Mouse (Mus musculus): ENCODE measurements around the gene Vsir. TPM values are rescaled to one million over a fixed set of nuclear protein-coding genes. Genes with fewer than 3 reads are reported as not detected.

Vsir gene
- polyA plus RNA-seq, 1 experiment from 2014 or later: 1.9 TPM

DNA sequence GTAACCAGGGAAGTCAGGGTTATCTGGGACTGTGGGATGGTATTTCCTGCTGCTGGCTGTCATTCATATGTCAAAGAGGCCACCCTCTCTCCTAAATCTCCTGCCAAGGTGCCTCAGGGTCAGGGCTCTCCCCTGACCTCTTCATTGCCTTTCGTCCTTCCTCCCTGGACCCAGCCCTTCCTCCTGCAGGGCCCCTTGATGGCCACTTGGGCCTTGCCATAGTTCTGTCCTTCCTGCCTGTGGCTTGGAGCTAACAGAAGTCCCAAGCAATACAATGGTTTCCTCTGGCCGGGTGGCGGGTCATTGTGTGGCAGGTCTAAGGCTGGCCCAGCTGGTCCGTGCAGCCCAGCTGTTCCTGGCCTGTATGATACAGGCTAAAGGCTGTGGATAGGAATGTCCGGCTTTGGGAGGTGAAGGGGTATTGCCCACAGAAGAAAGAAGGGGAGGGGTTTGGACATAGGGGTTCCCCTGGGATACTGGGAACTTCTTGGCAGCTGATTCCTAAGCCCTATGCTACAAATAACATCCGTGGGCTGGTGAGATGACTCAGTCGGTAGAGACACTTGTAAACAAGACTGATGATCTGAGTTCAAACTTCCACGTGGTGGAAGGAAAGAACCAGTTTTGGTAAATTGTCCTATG, 27.4 kb downstream of the Vsir start:
- H3K27me3 ChIP-seq (replicated peaks; ENCODE audit: control insufficient read depth, insufficient read depth, low read length): no peaks in the 10 kb centered on the region
- WGBS: 71% methylated on average over 8 of the region's 8 CpGs

DNA sequence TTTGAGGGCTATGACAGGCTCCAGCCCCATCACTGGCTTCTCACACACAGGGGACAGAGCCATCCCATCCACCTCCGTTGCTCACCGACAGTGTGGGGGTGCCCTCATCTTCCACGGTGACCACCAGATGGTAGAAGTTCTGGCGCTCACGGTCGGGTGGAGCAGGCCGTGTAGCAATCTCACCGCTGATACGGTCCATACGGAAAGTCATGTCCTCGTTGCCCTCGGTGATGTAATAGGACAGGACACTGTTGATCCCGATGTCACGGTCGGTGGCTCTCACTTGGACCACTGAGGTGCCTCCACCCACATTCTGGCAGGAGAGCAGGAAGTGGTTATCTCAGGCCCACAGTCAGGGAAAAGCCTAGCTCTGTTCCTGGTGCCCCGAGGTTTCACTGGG, 30.1 kb downstream of the Vsir start:
- no peak for ATAC-seq
- Histone ChIP-seq H3K9me3 (ENCODE audit: control insufficient read depth, low read length) (no peaks in the 10 kb centered on the region), H3K4me1 (replicated peaks; ENCODE audit: control insufficient read depth, insufficient read depth, low read length) (no peaks in the 10 kb centered on the region), H3K27ac (ENCODE audit: low read length) (no peak overlapping the region), H3K4me2 (ENCODE audit: low read length) (no peak overlapping the region), H3K36me3 (ENCODE audit: control insufficient read depth, insufficient read depth) (no peaks in the 10 kb centered on the region), H3K4me3 (replicated peaks; ENCODE audit: low read length) (no peak overlapping the region), H3K9ac (replicated peaks; ENCODE audit: low read depth, low read length) (no peak overlapping the region), H3K27me3 (replicated peaks; ENCODE audit: control insufficient read depth, insufficient read depth, low read length) (no peaks in the 10 kb centered on the region)
- 93% methylated on average over 16 of the region's 16 CpGs for WGBS

More for the DNA sequence above, 27.4 kb downstream of the Vsir start:
- Histone ChIP-seq H3K9ac (replicated peaks; ENCODE audit: low read depth, low read length) (no peak overlapping the region), H3K36me3 (ENCODE audit: control insufficient read depth, insufficient read depth) (no peaks in the 10 kb centered on the region), H3K4me3 (replicated peaks; ENCODE audit: low read length) (no peak overlapping the region), H3K9me3 (ENCODE audit: control insufficient read depth, low read length) (no peaks in the 10 kb centered on the region), H3K4me2 (ENCODE audit: low read length) (no peak overlapping the region), H3K27ac (ENCODE audit: low read length) (no peak overlapping the region), H3K4me1 (replicated peaks; ENCODE audit: control insufficient read depth, insufficient read depth, low read length) (peaks cover 9% of the 10 kb centered on the region; the same call in 1 of the 2 replicates)
- ATAC-seq: no peak

DNA sequence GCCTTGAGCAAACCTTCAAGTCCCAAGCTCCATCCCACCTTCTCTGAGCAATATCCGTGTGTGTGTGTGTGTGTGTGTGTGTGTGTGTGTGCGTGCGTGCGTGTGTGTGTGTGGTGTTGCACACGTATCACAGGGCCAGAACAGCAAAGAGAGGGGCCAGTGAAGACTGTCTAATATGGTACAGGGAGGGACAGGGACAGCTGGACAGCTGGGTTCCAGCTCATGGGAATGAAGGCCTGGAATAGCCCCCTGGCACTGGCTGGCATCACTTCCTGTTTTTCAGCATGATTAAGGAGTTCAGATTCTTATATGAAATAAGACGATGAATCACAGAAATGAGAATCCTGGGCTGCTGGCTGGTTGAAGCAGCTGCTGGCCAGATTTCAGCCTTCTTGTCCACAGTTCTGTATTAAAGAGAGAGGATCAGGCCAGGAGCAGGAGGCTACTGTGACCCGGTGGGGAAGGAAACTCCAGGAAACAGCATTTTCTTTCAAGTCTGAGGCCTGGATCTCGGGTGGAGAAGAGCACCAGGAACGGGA, 32.8 kb downstream of the Vsir start:
- 74% methylated on average over 9 of the region's 9 CpGs for WGBS
- H3K4me3 ChIP-seq (replicated peaks; ENCODE audit: low read length): no peak overlapping the region
- H3K4me1 ChIP-seq (replicated peaks; ENCODE audit: control insufficient read depth, insufficient read depth, low read length): no peaks in the 10 kb centered on the region
- no peaks in the 10 kb centered on the region for H3K27me3 ChIP-seq (replicated peaks; ENCODE audit: control insufficient read depth, insufficient read depth, low read length)
- no peak for ATAC-seq
- H3K9ac ChIP-seq (replicated peaks; ENCODE audit: low read depth, low read length): no peak overlapping the region
- no peaks in the 10 kb centered on the region for H3K36me3 ChIP-seq (ENCODE audit: control insufficient read depth, insufficient read depth)
- H3K27ac ChIP-seq (ENCODE audit: low read length): no peak overlapping the region
- no peaks in the 10 kb centered on the region for H3K9me3 ChIP-seq (ENCODE audit: control insufficient read depth, low read length)
- no peak overlapping the region for H3K4me2 ChIP-seq (ENCODE audit: low read length)

DNA sequence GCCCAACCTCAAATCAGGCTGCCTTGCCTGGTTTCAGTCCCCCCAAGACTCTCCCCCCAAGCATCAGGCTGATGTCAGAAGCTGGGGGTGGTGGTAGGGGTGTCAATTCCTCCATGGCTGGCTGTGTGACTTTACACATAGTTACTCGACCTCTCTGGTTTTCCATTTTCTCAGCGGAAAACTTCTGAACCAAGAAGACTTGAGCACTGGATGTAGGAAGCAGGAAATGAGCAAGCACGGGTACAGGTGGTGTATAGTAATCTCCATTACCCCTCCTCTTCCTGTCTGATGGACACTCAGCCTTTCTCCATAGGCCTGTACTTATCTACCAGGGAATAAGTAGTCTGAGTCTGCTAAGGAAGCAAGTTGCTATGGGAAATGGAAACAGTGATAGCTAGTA, 33.6 kb downstream of the Vsir start:
- no peaks in the 10 kb centered on the region for H3K4me1 ChIP-seq (replicated peaks; ENCODE audit: control insufficient read depth, insufficient read depth, low read length)
- no peak overlapping the region for H3K4me3 ChIP-seq (replicated peaks; ENCODE audit: low read length)
- H3K36me3 ChIP-seq (ENCODE audit: control insufficient read depth, insufficient read depth): no peaks in the 10 kb centered on the region
- H3K27ac ChIP-seq (ENCODE audit: low read length): no peak overlapping the region
- ATAC-seq: no peak
- H3K9me3 ChIP-seq (ENCODE audit: control insufficient read depth, low read length): no peaks in the 10 kb centered on the region
- H3K4me2 ChIP-seq (ENCODE audit: low read length): no peak overlapping the region
- no peak overlapping the region for H3K9ac ChIP-seq (replicated peaks; ENCODE audit: low read depth, low read length)
- no peaks in the 10 kb centered on the region for H3K27me3 ChIP-seq (replicated peaks; ENCODE audit: control insufficient read depth, insufficient read depth, low read length)
- WGBS: 78% methylated on average over 3 of the region's 3 CpGs

DNA sequence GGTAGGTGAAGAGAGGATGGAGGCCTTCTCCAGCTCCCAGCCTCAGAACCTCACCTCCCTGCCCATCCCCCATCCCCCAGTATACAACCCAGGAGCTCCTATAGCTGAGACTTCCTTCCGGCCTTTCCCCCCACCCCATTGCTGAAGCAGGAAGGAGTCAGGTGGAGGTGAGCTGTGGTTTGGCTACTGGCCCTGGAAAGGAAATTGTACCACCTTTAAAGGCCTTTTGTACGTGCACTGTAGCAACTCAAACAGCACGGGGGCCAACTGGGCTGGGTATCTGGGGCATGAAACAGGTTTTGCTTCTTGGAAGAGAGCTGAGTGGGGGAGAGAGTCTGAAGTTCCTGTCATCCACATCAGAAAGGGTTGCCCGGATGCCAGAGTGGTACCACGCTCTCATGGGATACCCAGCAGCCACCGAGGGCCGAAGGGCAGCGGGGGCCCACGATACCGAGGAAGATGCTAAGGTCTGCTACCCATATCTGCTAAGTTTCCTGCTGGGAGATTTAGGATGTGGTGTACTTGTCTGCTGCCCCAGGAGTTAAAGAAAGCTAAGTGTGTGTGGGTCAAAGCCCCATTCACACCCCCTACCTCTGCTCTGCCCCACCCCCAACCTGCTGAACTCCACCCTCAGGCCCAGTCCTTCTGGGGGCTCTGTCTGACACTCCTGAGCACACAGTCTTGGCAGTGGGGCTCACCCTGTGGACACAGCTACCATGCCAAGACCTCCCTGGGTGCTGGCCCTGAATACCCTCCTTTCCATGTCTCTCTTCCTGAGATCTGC, 34.7 kb downstream of the Vsir start:
- no peak for ATAC-seq
- 70% methylated on average over 10 of the region's 10 CpGs for WGBS
- Histone ChIP-seq H3K9ac (replicated peaks; ENCODE audit: low read depth, low read length) (no peak overlapping the region), H3K9me3 (ENCODE audit: control insufficient read depth, low read length) (no peaks in the 10 kb centered on the region), H3K27ac (ENCODE audit: low read length) (no peak overlapping the region), H3K4me1 (replicated peaks; ENCODE audit: control insufficient read depth, insufficient read depth, low read length) (no peaks in the 10 kb centered on the region), H3K27me3 (replicated peaks; ENCODE audit: control insufficient read depth, insufficient read depth, low read length) (no peaks in the 10 kb centered on the region), H3K36me3 (ENCODE audit: control insufficient read depth, insufficient read depth) (no peaks in the 10 kb centered on the region), H3K4me2 (ENCODE audit: low read length) (no peak overlapping the region), H3K4me3 (replicated peaks; ENCODE audit: low read length) (no peak overlapping the region)

DNA sequence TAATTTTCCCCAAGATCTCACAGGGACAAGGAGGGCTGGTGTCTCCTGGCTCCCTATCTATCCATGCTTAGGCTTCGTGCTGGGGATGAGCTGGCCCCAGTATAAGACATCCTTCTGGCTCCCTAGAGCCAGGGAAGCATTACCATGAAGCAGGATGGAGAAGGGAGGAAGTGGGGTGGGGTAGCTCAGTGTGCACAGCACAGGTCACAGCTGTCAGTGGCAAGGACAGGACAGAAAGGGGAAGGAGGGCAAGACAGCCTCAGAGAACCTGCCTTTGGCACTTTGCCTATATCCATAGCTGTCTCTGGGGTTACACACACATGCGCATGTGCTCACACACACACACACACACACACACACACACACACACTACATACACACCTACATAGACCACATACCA, 41.7 kb downstream of the Vsir start:
- H3K4me1 ChIP-seq (replicated peaks; ENCODE audit: control insufficient read depth, insufficient read depth, low read length): 0 out of 2 replicates have a peak, but pooled peaks cover 4% of the 10 kb centered on the region
- no peaks in the 10 kb centered on the region for H3K36me3 ChIP-seq (ENCODE audit: control insufficient read depth, insufficient read depth)
- no peaks in the 10 kb centered on the region for H3K27me3 ChIP-seq (replicated peaks; ENCODE audit: control insufficient read depth, insufficient read depth, low read length)
- H3K9ac ChIP-seq (replicated peaks; ENCODE audit: low read depth, low read length): no peak overlapping the region
- H3K4me3 ChIP-seq (replicated peaks; ENCODE audit: low read length): no peak overlapping the region
- 62% methylated on average over 1 of the region's 2 CpGs for WGBS
- no peak overlapping the region for H3K4me2 ChIP-seq (ENCODE audit: low read length)
- no peaks in the 10 kb centered on the region for H3K9me3 ChIP-seq (ENCODE audit: control insufficient read depth, low read length)
- no peak for ATAC-seq
- H3K27ac ChIP-seq (ENCODE audit: low read length): no peak overlapping the region

DNA sequence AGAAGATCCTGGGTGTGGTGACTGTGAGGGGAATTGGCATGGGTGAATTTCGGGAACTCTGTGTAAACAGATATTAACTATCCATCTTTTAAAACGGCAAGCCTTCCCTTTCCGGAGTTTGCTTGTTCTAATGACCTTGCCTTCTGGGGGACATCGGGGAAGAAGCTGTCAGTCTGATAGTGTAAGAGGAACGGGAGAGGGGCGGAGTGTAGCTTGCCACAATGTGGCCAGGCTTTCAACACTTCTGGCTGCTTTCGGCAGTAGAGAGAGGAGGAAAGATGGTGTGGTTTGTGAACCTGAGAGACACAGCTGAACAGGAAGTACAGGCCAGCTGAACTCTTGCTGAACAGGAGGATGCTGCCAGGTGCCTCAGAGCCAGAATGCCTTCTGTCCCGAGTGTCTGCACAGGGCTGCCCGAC, 42.8 kb downstream of the Vsir start:
- no peak for ATAC-seq
- no peaks in the 10 kb centered on the region for H3K27me3 ChIP-seq (replicated peaks; ENCODE audit: control insufficient read depth, insufficient read depth, low read length)
- no peak overlapping the region for H3K4me2 ChIP-seq (ENCODE audit: low read length)
- H3K9ac ChIP-seq (replicated peaks; ENCODE audit: low read depth, low read length): no peak overlapping the region
- no peaks in the 10 kb centered on the region for H3K9me3 ChIP-seq (ENCODE audit: control insufficient read depth, low read length)
- WGBS: 66% methylated on average over 9 of the region's 9 CpGs
- no peak overlapping the region for H3K4me3 ChIP-seq (replicated peaks; ENCODE audit: low read length)
- H3K4me1 ChIP-seq (replicated peaks; ENCODE audit: control insufficient read depth, insufficient read depth, low read length): 0 out of 2 replicates have a peak, but pooled peaks cover 4% of the 10 kb centered on the region
- no peak overlapping the region for H3K27ac ChIP-seq (ENCODE audit: low read length)
- H3K36me3 ChIP-seq (ENCODE audit: control insufficient read depth, insufficient read depth): no peaks in the 10 kb centered on the region

DNA sequence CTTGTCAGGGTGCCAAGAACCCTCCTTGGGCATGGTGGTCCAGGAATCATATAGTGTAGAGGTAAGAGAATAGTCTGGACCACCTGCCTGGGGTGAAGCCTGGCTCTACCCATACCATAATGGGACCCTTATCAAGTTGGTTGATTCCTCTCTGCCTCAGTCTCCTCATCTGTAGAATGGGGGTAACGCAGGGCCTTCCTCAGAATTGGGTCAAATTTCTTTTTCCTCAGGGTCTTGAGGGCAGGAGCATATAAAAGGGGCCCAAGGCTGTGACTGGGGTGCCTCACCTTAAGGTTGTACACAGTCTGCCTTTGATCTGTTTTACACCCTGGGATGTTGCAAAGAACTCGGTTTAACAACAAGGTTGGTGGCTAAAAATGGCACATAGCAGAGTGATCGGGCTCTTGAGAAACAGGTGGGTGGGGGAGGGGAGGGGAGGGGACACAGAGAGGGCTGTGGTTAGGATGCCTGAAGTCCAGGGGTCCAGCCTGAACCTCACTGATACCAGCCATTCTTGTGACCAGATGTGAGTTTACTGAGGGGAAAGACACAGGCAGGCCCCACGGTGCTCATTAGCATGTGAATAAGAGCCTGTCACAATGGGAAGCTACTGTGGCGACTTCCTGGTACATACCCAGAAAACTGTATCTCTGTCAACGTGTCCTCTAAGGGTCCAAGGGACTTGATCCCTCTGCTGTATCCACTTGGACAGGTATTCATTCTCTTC, 43.7 kb downstream of the Vsir start:
- Histone ChIP-seq H3K4me2 (ENCODE audit: low read length) (no peak overlapping the region), H3K4me3 (replicated peaks; ENCODE audit: low read length) (no peak overlapping the region), H3K4me1 (replicated peaks; ENCODE audit: control insufficient read depth, insufficient read depth, low read length) (peaks cover 9% of the 10 kb centered on the region), H3K36me3 (ENCODE audit: control insufficient read depth, insufficient read depth) (no peaks in the 10 kb centered on the region), H3K9me3 (ENCODE audit: control insufficient read depth, low read length) (no peaks in the 10 kb centered on the region), H3K9ac (replicated peaks; ENCODE audit: low read depth, low read length) (no peak overlapping the region), H3K27me3 (replicated peaks; ENCODE audit: control insufficient read depth, insufficient read depth, low read length) (no peaks in the 10 kb centered on the region), H3K27ac (ENCODE audit: low read length) (no peak overlapping the region)
- WGBS: 31% methylated on average over 6 of the region's 6 CpGs
- no peak for ATAC-seq

DNA sequence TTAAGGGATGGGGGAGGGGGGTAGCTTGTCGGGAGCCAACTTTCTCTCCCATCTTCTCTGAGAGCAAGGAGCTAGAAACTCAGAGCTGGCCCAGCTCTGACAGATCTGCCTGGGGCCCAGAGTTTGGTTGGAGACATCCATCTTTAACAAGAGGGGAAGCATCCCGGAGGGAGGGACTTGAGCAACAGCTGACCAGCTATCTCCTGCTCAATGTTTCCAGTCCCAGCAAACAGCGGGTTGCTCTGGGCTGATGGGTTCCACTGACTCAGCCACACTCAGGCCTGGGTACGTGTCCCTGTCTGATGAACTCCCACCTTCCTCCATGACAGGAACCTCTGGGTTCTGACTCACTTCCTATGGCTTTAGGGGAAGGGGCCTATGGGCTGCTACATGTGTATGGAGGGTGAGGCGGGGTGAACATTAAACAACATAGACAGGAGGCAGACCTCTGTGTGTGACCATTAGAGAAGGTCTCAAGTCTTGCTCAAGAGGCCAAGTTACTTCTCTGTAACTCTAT, 44.3 kb downstream of the Vsir start:
- H3K4me2 ChIP-seq (ENCODE audit: low read length): no peak overlapping the region
- H3K9ac ChIP-seq (replicated peaks; ENCODE audit: low read depth, low read length): no peak overlapping the region
- H3K27me3 ChIP-seq (replicated peaks; ENCODE audit: control insufficient read depth, insufficient read depth, low read length): no peaks in the 10 kb centered on the region
- 65% methylated on average over 5 of the region's 5 CpGs for WGBS
- no peak overlapping the region for H3K27ac ChIP-seq (ENCODE audit: low read length)
- no peaks in the 10 kb centered on the region for H3K36me3 ChIP-seq (ENCODE audit: control insufficient read depth, insufficient read depth)
- peaks cover 9% of the 10 kb centered on the region for H3K4me1 ChIP-seq (replicated peaks; ENCODE audit: control insufficient read depth, insufficient read depth, low read length)
- H3K4me3 ChIP-seq (replicated peaks; ENCODE audit: low read length): no peak overlapping the region
- no peak for ATAC-seq
- H3K9me3 ChIP-seq (ENCODE audit: control insufficient read depth, low read length): no peaks in the 10 kb centered on the region

Data from forebrain, embryonic 16.5 days (tissue).